Mouse (Mus musculus): ENCODE measurements at regions not wholly inside any gene's neighbourhood (a gene's known extent, or its start where the extent isn't known, plus 50 kb on each side); places are given as distances from the start of the nearest gene placed in this dataset.

DNA sequence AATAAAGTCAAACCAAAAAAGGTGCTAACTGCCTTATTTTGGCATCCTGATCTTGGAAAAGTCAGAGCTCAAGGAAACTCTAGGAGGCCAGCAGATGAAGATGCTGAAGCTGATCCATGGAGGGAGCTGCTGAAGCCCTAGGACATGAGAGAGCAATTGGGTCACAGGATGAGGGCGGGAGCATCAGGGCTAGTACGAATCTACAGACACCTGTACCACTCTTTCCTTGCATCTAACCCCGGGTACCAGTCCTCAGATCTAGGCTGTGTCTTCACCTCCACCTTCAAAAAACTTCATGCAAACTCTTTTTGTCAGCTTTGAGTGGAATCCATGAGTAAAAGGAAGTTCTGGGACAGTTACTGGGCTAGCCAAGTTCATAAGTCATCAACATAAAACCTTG lies 63.1 kb upstream of the Satb1 start:
- H3K9ac ChIP-seq (replicated peaks) = no peak overlapping the region
- H3K4me2 ChIP-seq (replicated peaks) = no peak overlapping the region
- H3K36me3 ChIP-seq = no peaks in the 10 kb centered on the region
- no peak for ATAC-seq (replicated peaks)
- H3K27me3 ChIP-seq = no peaks in the 10 kb centered on the region
- no peaks in the 10 kb centered on the region for H3K9me3 ChIP-seq
- WGBS = 89% methylated on average over 3 of the region's 3 CpGs
- no peaks in the 10 kb centered on the region for H3K4me1 ChIP-seq
- H3K4me3 ChIP-seq = no peak overlapping the region
- H3K27ac ChIP-seq (replicated peaks) = no peak overlapping the region

DNA sequence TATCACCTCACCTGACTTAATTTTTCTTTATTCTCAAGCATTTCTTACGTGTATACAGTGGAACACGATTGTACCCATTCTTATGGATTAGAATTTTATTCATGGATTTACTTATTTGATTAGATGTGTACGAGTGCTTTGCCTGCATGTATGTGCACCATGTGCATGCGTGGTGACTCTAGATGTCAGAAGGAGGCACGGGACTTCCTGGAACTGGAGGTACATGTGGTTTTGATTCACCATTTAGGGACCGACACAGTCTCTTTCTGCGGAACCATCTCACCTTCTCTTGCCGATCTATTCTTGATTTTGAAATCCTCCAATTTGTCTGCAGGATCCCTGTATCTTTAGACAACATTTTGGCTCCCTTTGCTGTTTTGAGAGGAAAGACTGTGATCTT lies 61.2 kb upstream of the Satb1 start:
- 96% methylated on average over 8 of the region's 8 CpGs for WGBS
- Histone ChIP-seq H3K9ac (replicated peaks) (no peak overlapping the region), H3K27ac (replicated peaks) (no peak overlapping the region), H3K4me3 (no peak overlapping the region), H3K9me3 (no peaks in the 10 kb centered on the region), H3K4me2 (replicated peaks) (no peak overlapping the region), H3K36me3 (no peaks in the 10 kb centered on the region), H3K27me3 (no peaks in the 10 kb centered on the region), H3K4me1 (no peaks in the 10 kb centered on the region)
- ATAC-seq (replicated peaks) = no peak

DNA sequence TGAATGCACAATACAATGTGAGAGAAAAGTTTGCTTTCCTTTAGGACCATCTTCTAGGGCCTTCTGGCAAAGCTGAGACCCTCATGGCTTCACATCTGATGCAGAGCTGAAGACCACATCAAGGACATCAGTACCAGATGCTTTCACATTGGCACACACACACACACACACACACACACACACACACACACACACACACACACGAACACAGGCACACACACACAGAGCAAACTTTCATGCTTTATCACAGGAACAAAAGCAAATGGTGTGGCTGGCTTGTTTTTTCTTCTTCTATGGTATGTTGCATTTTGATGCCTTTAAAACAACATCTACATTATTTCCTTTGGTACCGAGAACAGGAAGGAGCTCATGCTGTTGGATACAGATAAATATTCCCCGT lies 59.8 kb upstream of the Satb1 start:
- Histone ChIP-seq H3K4me2 (replicated peaks) (no peak overlapping the region), H3K9me3 (no peaks in the 10 kb centered on the region), H3K4me1 (no peaks in the 10 kb centered on the region), H3K27ac (replicated peaks) (no peak overlapping the region), H3K4me3 (no peak overlapping the region), H3K36me3 (no peaks in the 10 kb centered on the region), H3K9ac (replicated peaks) (no peak overlapping the region), H3K27me3 (no peaks in the 10 kb centered on the region)
- ATAC-seq (replicated peaks) = no peak
- WGBS = 87% methylated on average over 3 of the region's 3 CpGs

DNA sequence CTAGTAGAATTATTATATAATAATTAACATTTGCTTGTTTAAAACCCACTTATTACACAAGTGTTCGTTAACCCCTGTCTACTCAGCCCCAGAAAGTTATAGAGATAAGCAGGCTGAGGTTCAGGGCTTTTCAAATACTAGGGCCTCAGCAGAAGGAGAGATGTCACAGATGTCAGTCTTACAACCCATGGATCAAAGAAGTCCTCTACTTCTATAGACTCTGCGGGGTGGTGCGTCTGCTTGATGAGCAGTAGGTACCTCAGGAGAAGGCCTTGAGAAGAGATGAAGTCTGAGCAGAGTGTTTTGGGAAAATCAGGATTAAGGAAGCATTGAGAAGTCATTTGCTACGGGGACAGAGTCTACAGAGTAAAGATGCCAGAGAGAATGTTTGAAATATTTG lies 59.1 kb upstream of the Satb1 start:
- ATAC-seq (replicated peaks) = no peak
- no peak overlapping the region for H3K4me2 ChIP-seq (replicated peaks)
- no peak overlapping the region for H3K4me3 ChIP-seq
- no peaks in the 10 kb centered on the region for H3K36me3 ChIP-seq
- H3K27ac ChIP-seq (replicated peaks) = no peak overlapping the region
- WGBS = 77% methylated on average over 4 of the region's 4 CpGs
- H3K4me1 ChIP-seq = no peaks in the 10 kb centered on the region
- no peaks in the 10 kb centered on the region for H3K9me3 ChIP-seq
- H3K9ac ChIP-seq (replicated peaks) = no peak overlapping the region
- H3K27me3 ChIP-seq = no peaks in the 10 kb centered on the region

Measured in forebrain, embryonic 15.5 days (tissue).